Mouse (Mus musculus) C2C12 (cell line): ENCODE measurements at regions not wholly inside any gene's neighbourhood (a gene's known extent, or its start where the extent isn't known, plus 50 kb on each side); places are given as distances from the start of the nearest gene placed in this dataset.

ENCODE experiments used
- H3K27me3 ChIP-seq: one replicate; pipeline ENCODE4 v1.6.1; 2011; ENCODE audit not compliant: control insufficient read depth, insufficient read depth, insufficient read length
- H3K36me3 ChIP-seq: one replicate; pipeline ENCODE4 v1.6.1; 2011; ENCODE audit not compliant: control insufficient read depth, insufficient read depth
- H3K4me3 ChIP-seq: one replicate; pipeline ENCODE4 v1.5.1; 2011; ENCODE audit warnings: mild to moderate bottlenecking, control low read depth; ENCODE audit not compliant: poor library complexity, insufficient read depth, severe bottlenecking
- H3K79me2 ChIP-seq: one replicate; pipeline ENCODE4 v1.6.1; 2011; ENCODE audit not compliant: control insufficient read depth, insufficient read depth
- H3K79me3 ChIP-seq: one replicate; pipeline ENCODE4 v1.6.1; 2011; ENCODE audit warnings: low read depth, control low read depth
- H3ac ChIP-seq: one replicate; pipeline ENCODE3; 2011; ENCODE audit warnings: low read depth; ENCODE audit not compliant: control insufficient read depth, insufficient read length
- CEBPB ChIP-seq: IDR thresholded peaks from one replicate; pipeline ENCODE4 v1.6.1; 2011; ENCODE audit warnings: low read depth, mild to moderate bottlenecking, control low read depth, moderate library complexity
- CTCF ChIP-seq: IDR thresholded peaks from one replicate; pipeline ENCODE4 v1.5.1; 2011; ENCODE audit not compliant: control insufficient read depth, insufficient read depth, insufficient read length
- FOSL1 ChIP-seq: IDR thresholded peaks from one replicate; pipeline ENCODE4 v1.8.0; 2011; ENCODE audit warnings: mild to moderate bottlenecking, low read length; ENCODE audit not compliant: poor library complexity, insufficient read depth, severe bottlenecking
- MAX ChIP-seq: IDR thresholded peaks from one replicate; pipeline ENCODE4 v1.6.1; 2011; ENCODE audit warnings: mild to moderate bottlenecking, control low read depth
- MYOD1 ChIP-seq: IDR thresholded peaks from one replicate; pipeline ENCODE4 v1.6.1; 2011; ENCODE audit warnings: low read depth; ENCODE audit not compliant: control insufficient read depth, insufficient read length
- MYOG ChIP-seq: IDR thresholded peaks from one replicate; pipeline ENCODE4 v1.6.1; 2011; ENCODE audit not compliant: control insufficient read depth, insufficient read length; ENCODE audit errors: extremely low read depth
- USF1 ChIP-seq: IDR thresholded peaks from one replicate; pipeline ENCODE4 v1.6.1; 2011; ENCODE audit warnings: low read depth, mild to moderate bottlenecking, control low read depth, moderate library complexity

DNA sequence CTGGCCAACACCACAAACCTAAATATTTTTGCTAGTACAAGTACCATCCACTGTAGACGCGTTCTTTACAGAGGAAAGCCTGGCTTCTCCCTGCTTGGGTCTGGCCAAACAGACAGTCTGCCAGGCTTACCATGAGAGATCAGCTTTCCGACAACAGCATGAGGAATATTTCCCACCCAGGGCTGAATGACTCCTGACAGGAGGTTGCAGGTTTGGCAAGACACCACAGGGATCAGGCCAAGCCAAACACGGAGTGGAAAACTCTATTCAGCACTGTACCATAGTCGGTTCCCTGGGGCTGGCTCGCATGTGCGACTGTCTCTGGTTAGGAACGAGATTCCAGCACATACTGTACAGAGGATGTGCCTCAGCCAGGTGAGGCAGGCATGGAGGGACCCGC, 140.7 kb upstream of the Supt20 start:
- TF ChIP-seq USF1 (no peak), CEBPB (no peak), MYOG (no peak), FOSL1 (no peak), MYOD1 (no peak), MAX (no peak), CTCF (no peak)

DNA sequence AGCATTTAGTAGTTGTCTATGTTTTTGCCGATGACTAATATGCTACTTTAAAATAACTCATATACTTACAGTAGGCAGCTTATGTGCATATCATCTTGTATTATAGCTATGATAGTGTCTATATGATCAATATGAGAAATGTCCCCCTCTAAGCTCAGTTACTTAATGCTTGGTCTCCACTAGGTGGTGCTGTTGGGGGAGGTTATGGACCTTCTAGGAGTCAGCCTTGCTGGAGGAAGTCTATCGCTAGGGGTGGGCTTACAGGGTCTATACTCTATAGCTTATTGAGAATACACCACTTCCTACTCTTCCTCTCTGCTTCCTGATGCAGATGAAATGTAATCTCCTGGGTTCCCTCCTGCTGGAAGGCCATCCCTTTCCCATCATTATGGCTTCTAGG, 136.7 kb upstream of the Supt20 start:
- no peak overlapping the region for H3K4me3 ChIP-seq
- TF ChIP-seq MYOG (no peak), MAX (no peak), FOSL1 (no peak), CTCF (no peak), CEBPB (no peak), MYOD1 (no peak), USF1 (no peak)

More for the DNA sequence above, 140.7 kb upstream of the Supt20 start:
- Histone ChIP-seq H3K79me2 (no peaks in the 10 kb centered on the region), H3K27me3 (no peaks in the 10 kb centered on the region), H3K36me3 (no peaks in the 10 kb centered on the region), H3ac (no peak overlapping the region), H3K4me3 (no peak overlapping the region), H3K79me3 (no peaks in the 10 kb centered on the region)

DNA sequence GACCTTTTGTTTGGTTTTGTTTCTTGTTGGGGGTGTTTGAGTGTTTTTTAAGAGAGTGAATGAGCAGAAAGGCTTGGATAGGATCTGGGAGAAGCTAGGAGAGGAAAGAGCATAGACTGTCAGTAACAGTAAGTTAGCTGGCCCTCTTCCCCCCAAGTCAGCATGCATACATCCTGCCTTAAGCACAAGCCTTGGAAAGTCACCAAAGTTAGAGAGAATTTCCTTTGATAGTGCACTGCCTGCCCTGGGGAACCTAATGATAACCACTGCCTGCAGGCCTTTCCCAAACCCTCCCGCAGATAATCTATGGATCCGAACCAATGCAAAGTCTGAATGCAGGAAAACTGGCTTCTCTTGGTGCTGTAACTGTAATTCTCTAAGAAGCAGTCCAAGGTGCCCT, 133.6 kb upstream of the Supt20 start:
- H3K79me3 ChIP-seq, result no peaks in the 10 kb centered on the region
- TF ChIP-seq MAX (no peak), USF1 (no peak), MYOD1 (no peak), MYOG (no peak), CEBPB (no peak), CTCF (no peak), FOSL1 (no peak)

More for the DNA sequence above, 136.7 kb upstream of the Supt20 start:
- Histone ChIP-seq H3K36me3 (no peaks in the 10 kb centered on the region), H3ac (no peak overlapping the region), H3K79me3 (no peaks in the 10 kb centered on the region), H3K27me3 (no peaks in the 10 kb centered on the region), H3K79me2 (no peaks in the 10 kb centered on the region)

DNA sequence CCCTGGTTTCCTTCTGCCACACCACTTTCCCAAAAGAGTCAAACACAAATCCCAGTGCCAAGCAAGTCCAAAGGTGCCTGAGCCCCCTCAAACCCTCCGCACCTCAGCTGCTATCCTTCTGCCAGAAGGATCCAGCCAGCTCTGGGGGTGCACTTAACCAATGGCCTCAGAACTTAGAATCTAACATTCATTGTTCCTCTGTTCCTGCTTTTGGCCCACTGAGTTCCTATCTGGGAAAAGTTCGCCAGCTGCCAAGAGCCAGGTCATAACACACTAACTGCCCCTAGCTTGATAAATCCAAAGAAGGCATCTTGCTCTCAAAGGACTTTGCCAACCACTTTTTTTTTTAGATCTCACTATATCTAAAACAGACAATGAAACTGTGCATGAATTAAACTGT, 133.1 kb upstream of the Supt20 start:
- Histone ChIP-seq H3K79me2 (no peaks in the 10 kb centered on the region), H3ac (no peak overlapping the region), H3K79me3 (no peaks in the 10 kb centered on the region), H3K36me3 (no peaks in the 10 kb centered on the region), H3K27me3 (no peaks in the 10 kb centered on the region), H3K4me3 (no peak overlapping the region)
- TF ChIP-seq MYOG (no peak), MYOD1 (no peak), FOSL1 (no peak), MAX (no peak), CEBPB (no peak), CTCF (no peak), USF1 (no peak)

More for the DNA sequence above, 133.6 kb upstream of the Supt20 start:
- Histone ChIP-seq H3K36me3 (no peaks in the 10 kb centered on the region), H3K79me2 (no peaks in the 10 kb centered on the region), H3K4me3 (no peak overlapping the region), H3K27me3 (no peaks in the 10 kb centered on the region), H3ac (no peak overlapping the region)

DNA sequence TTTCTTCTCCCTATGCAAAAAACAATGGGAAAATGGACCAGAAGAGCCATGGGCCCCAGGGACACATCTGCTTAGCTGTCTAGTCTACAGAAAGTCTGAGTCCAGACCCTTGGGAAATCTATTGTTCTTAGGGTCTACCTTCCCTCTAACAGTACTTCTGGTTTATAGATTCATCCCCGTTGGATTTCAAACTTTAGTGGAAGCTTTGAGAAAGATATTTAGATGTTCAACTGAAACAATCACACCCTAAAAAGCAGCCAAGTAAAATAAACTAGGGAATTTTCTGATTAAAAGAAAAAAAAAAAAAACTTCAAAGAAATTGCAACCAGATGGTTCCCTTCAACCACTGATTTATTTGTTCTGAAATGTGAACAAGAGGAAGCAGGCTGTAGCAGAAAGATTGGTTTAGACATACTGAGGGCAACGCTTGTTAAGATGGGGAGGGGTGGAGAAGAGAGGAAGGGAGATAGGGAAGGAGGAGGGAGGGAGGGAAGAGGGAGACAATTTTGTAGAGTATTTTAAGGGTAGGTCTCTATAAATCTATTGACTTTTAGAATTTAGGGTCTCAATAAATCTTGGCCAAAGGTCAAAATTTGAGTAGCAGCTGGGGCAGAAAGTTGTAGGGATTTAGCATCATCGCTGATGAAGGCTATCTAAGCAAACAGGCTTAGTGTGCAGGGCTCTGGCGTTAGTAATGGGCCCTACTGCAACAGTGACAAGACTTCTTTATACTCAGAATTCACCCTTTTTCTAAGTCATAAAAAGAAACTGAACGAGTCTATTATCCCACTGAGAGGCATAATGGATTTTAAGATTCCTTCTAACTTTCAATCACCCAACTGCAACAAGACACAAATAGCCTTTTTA, 132.3 kb upstream of the Supt20 start:
- Histone ChIP-seq H3K4me3 (no peak overlapping the region), H3K27me3 (no peaks in the 10 kb centered on the region), H3K79me3 (no peaks in the 10 kb centered on the region), H3K36me3 (no peaks in the 10 kb centered on the region), H3K79me2 (no peaks in the 10 kb centered on the region), H3ac (no peak overlapping the region)
- no peak for TF ChIP-seq MYOD1
- no peak for TF ChIP-seq CTCF

DNA sequence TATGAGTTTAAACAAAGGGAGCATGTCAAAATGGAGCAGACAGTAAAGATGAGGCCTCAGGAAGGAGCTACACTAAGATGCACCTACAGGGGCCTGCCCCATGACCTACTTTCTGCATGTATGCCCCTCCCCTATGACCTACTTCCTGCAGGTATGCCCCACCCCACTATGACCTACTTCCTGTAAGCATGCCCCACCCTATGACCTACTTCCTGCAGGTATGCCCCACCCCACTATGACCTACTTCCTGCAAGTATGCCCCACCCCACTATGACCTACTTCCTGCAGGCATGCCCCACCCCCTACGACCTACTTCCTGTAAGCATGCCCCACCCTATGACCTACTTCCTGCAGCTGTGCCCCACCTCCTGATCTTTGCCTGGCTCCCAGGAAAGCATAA, 125.3 kb upstream of the Supt20 start:
- Histone ChIP-seq H3K79me3 (no peaks in the 10 kb centered on the region), H3K27me3 (no peaks in the 10 kb centered on the region), H3K79me2 (no peaks in the 10 kb centered on the region), H3ac (no peak overlapping the region), H3K4me3 (no peak overlapping the region), H3K36me3 (no peaks in the 10 kb centered on the region)
- TF ChIP-seq MYOD1 (no peak), FOSL1 (no peak), USF1 (no peak), CEBPB (no peak), CTCF (no peak), MAX (no peak), MYOG (no peak)
